Mouse (Mus musculus) cerebellum, adult 11 months (tissue): ENCODE measurements around the gene Cwf19l2.
"Not testable (repeated sequence)": the region's sequence is repeated elsewhere in the genome, so short reads cannot be mapped to it uniquely, and the experiment has no call there.

Experiments used
- DNase-seq: peaks from one replicate; pipeline ENCODE4 v3.0.0; 2022

Gene Cwf19l2

GRCm38 (mm10) chr9:3403251-3404208 is at the start of gene Cwf19l2:
Gene Cwf19l2 (plus strand): TSS chr9:3403592.
- peak; percentile 62 for DNase-seq

DNA sequence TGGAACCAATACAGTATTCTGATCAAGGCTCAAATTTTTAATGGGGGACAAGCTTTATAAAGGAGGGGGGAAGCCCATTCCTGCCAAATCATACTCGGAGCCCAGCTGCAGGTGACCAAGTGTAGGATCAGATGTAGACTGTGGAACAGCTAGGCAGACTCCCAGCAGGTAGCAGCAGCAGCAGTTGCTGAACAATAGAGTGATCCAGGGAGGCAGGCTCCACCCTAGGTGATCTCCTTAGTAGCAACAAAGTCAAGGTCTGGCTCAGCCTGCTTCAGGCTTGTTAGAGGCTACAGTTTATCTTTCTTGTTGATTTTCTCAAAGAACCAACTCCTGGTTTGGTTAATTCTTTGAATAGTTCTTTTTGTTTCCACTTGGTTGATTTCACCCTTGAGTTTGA is 27.1 kb upstream of the Cwf19l2 start:
- DNase-seq: not testable (repeated sequence)

DNA sequence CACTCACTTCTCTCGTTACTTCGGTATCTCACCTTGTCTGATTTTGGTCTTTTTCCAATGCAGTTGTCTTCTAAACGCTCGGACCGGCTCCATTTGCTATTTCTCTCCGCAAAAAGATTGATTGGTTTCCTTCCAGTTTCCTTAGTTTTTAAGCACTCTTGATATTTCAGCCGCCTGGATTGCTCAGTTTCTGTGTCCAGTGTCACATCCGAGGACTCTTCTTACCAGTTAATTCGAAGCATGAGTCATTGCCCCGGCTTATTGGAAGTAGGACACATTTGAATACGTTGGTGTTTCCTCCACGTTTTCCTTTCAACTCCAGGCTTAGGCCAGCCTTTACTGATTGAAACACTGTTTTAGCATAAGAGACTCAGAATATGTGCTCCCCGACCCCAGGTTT is 980 bp downstream of the Cwf19l2 start:
- peak; percentile 18 for DNase-seq

GRCm38 (mm10) chr9:3439555-3440300 is 36.3 kb downstream of the Cwf19l2 start:
- not testable (repeated sequence) for DNase-seq

DNA sequence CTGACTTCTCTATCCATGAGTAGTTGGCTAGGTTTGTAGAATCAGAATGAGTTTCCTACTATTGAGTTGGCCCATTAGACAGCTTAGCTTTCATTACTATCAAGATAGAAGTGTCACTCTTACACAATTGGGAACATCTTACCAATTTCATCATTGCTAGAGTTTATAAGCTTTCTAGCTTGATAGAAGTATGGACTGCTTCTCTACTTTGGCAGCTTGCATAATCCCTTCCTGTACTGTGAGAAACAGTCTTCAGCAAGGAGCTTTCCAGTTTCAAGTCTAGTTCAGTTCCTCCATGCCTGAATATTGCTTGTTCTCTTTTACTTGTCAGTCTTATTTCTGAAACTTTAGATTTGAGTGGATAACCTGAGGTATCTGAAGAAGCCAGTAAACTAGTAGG is 68.5 kb downstream of the Cwf19l2 start:
- DNase-seq: no peak

GRCm38 (mm10) chr9:3518645-3519044 is 115.3 kb downstream of the Cwf19l2 start:
- DNase-seq: no peak

- DNase-seq: no peak
Observed at GRCm38 (mm10) chr9:3519178-3519577, 115.8 kb downstream of the Cwf19l2 start.

- no peak for DNase-seq
Observed at GRCm38 (mm10) chr9:3521031-3521430, 117.6 kb downstream of the Cwf19l2 start.
